Mouse (Mus musculus) skeletal muscle tissue, adult 2 months (tissue): ENCODE measurements around the gene Krt9.

Experiments used
- DNase-seq: peaks from one replicate; pipeline ENCODE4 v3.0.0-alpha.2; 2012; ENCODE audit warnings: low read depth, low spot score

Gene Krt9

DNA sequence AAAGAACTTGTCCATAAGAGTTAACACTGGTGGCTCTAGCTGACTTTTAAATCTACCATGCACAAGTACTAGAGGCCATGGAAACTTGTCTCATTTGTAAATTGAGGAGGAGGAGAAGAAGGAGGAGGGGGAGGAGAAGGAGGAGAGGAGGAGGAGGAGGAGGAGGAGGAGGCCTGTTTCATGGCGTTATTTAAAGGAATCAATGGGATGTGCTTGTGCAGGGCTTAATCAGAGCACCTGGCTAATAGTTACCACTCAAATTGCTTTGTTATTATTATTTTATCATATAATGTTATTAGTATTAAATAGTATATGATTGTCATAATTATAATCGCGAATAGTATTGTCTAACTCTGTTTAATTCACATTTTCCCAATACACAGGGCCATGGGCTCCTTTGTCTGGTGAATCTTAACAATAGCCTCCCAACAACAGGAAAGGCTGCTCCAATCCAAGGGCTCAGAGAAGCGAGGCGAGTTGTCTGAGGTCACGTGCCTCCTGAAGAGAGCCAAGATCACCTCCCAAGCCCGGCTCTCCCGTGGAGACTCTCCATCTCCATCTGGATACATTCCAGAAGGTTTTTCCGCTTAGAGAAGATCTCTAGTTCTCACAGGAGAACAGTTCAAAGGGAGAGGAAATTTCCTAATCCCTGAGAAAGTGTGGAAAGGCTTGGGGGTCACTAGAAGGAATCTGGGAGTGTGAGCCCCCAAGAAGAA is 44.3 kb downstream of the Krt9 start, which contains the start of gene Krt19:
Gene Krt19 (minus strand): TSS at position 51 of the 716 bp plus-strand sequence.
- DNase-seq = no peak

DNA sequence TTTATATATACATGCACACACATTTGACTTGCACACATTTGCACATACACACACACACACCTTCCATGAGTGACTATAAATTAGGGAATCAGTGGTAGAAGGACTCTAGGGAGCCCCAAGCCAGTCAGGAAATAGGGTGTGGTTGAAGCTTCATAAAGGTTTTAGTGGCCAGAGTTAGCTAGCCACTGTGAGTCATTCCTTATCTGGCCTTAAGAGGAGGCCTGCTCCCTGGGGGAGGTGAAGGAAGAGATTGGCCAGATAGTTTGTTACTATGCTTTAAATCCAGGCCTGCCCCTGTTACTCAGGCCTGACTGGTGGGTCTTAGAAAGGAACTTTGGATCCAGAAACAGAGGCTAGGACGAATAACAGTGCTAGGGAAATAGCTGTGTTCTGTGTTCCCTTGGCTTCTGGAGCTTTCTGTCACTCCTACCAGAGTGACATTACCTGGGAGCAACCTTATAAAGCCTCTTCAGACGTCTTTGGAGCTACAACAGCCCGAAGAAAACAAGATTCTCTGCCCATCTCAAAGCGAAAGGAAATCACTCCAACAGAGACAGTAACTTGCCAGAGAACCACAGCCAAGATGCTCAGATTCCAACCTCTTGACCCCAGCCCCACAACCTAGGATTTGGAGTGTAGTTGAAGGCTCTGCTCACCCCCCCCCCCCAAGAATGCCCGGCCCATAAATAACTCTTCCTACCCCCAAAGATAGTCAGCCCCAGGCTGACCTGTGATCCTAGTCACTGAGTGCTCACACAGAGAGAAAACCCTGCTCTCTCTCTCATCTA is 45.3 kb downstream of the Krt9 start:
- no peak for DNase-seq

DNA sequence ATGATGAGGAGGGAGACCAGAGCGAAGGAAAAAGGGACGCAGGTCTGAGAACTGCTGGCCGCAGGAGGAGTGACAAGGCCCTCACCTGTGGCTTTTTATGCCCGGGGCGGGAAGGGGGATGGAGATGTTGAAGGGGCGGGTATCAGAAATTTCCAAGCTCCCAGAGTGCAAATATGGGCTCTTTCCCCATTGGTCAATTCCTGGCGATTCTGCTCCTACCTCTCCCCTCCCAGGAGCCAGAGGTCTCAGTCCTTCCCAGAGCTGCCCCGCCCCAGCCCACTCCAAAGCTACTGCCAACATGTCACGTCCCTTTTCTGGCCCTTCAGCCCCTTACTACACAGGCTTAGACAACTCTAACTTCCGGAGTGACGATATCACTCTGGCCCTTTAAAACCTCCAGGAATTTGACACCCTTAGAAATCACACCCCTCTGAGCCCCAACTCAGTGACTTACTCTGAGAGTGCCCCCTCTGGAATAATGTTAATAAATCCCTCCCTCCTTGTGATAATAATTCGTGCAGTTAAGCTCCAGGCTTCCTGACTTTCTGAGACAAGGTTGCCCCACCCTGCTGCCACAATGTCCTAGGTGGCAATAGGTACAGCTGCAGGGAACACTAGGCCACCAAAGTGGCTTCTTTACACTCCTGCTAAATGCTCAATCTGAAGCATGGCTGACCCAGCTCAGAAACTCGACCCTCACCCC is 47.0 kb downstream of the Krt9 start:
- DNase-seq = no peak

DNA sequence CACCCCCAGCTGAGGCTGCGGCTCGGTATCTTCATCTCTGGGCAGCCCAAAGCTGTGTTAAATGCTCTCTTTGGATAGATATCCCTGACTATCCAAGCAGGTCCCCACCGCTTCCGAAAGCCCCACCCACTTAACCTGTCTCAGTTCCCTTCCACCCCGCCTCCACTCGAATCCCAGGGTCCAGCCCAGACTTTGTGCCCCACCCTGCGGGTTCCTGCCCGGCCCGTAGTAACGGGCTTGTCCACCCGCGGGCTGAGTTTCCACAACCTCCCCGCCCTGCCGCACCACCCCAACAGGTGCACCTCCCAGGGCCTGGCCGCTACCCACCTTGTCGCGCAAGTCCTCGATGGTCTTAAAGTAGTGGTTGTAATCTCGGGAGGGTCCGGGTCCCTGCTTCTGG is 47.9 kb downstream of the Krt9 start:
- DNase-seq = no peak

DNA sequence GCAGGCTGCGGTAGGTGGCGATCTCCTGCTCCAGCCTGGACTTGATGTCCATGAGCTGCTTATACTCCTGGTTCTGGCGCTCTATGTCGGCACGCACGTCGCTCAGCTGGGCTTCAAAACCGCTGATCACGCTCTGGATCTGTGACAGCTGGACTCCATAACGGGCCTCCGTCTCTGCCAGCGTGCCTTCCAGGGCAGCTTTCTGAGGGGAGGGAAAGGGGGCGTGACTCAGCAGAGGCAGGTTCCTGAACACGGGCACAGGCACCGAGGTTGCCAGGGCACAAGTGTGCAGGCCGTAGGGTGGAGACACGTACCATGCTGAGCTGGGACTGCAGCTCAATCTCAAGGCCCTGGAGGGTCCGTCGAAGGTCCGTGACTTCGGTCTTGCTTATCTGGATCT is 52.1 kb downstream of the Krt9 start:
- DNase-seq = peak; percentile 37

DNA sequence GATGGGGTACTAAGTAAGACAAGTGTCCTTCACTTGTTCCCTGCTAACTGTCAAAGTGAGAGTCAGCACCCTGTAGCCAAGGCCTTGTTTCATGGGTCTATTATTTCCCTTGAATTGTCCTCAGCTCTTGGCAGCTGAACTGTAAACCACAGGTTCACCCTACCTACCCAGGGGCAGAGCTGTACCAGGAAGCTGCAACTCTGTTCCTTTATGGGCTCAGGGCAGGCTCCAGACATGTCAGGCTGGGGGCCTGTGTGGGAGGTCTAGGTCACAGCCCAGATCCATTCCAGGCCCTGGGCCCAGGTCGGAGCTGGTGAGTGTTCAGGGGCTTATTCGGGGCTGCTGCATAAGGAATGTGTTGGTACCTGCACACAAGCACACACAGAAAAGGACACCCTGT is 53.7 kb downstream of the Krt9 start:
- DNase-seq = no peak

DNA sequence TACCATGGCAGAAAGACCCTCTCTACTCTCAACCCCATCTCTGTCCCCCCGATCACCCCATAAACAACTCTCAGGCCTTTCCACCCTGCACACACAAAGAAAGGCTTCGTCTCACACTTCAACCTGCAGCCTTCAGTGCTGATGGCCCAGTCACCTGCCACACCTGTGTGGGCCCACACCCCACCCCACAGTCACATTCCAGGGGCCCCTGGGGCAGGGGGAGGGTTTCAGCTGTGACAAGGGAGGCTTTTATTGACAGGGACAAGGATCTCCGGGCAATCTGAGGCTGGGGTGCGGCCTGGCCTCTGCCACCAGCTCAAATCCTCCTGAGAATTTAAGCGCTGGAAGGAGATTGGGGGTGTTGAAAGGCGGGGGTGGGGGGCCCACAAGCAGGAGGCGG is 54.2 kb downstream of the Krt9 start:
- DNase-seq = no peak

DNA sequence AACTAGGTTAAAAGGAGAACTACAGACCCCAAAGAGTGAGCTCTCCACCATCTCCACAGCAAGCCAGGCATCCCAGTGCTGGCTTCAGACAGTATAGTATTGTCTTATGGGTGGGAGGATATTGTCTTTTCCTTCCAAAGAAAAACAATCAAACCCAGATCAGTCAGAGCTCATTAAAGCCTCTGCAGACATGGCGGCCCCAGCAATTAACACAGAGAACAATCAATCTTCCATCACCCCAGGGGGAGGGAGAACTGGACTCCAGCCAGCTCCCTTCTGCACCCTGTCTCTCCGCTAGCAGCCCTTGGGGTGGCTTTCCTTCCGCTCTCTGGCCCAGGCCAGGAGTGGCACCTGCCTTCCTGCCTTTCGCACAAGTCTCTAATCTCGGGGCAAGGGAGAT is 55.4 kb downstream of the Krt9 start:
- DNase-seq = no peak
